Mouse (Mus musculus): ENCODE measurements around the gene Tmem156. TPM values are rescaled to one million over a fixed set of nuclear protein-coding genes. Genes with fewer than 3 reads are reported as not detected.

Tmem156 gene
- total and polyA plus RNA-seq, 3 experiments: 0.27 TPM; not detected in 2

GRCm38 (mm10) chr5:65073247-65073646, 18.7 kb downstream of the Tmem156 start:
- intact Hi-C loops (cut with DNase I): no loop called here
- no peaks in the 10 kb centered on the region for H3K36me3 ChIP-seq (ENCODE audit: control insufficient read depth, insufficient read depth, low read length)
- WGBS: 65% methylated on average over 4 of the region's 4 CpGs

DNA sequence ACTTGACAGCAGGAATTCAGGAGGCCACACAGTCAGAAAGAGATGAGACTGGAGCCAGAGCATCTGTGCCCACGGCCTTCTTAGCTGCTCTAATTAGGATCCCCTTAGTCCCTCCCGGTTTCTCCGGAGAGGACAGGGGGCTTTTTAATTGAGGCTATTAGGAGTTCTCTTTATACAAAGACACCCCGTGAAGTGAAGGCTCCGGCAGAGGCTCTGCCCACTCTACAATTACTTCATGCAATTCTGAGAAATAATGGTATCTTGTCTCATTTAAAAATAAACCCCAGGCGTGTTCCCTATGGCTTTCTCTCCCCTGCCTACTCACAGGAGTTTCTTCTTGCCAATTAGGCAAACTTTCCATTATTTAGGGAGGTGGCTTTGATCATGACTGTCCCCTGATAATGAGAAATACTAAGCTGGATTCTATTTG, 20.2 kb downstream of the Tmem156 start:
- H3K27me3 ChIP-seq (ENCODE audit: control insufficient read depth, insufficient read depth, low read length): no peaks in the 10 kb centered on the region
- no peaks in the 10 kb centered on the region for H3K36me3 ChIP-seq (ENCODE audit: control insufficient read depth, insufficient read depth, low read length)
- no peak overlapping the region for H3K27ac ChIP-seq
- intact Hi-C loops (cut with DNase I): no loop called here
- H3K79me2 ChIP-seq (replicated peaks; ENCODE audit: control insufficient read depth, insufficient read depth, low read length): no peaks in the 10 kb centered on the region
- H3K4me3 ChIP-seq: no peak overlapping the region
- DNase-seq: no peak
- no peak for TF ChIP-seq EP300 (IDR thresholded peaks at IDR 0.05; ENCODE audit: insufficient read depth, low read depth, low read length)
- no peak for TF ChIP-seq POLR2A (IDR thresholded peaks at IDR 0.05; ENCODE audit: insufficient read depth, low read depth, low read length)
- no peak for TF ChIP-seq CTCF (IDR thresholded peaks at IDR 0.05)
- no peak overlapping the region for H3K9ac ChIP-seq (ENCODE audit: low read depth, low read length)
- H3K4me1 ChIP-seq (ENCODE audit: control insufficient read depth, insufficient read depth, low read length): no peaks in the 10 kb centered on the region
- WGBS: 75% methylated on average over 6 of the region's 6 CpGs

More at GRCm38 (mm10) chr5:65073247-65073646, 18.7 kb downstream of the Tmem156 start:
- Histone ChIP-seq H3K4me1 (ENCODE audit: control insufficient read depth, insufficient read depth, low read length) (no peaks in the 10 kb centered on the region), H3K79me2 (replicated peaks; ENCODE audit: control insufficient read depth, insufficient read depth, low read length) (no peaks in the 10 kb centered on the region), H3K27me3 (ENCODE audit: control insufficient read depth, insufficient read depth, low read length) (no peaks in the 10 kb centered on the region), H3K27ac (no peak overlapping the region), H3K4me3 (no peak overlapping the region), H3K9ac (ENCODE audit: low read depth, low read length) (no peak overlapping the region)
- TF ChIP-seq POLR2A (IDR thresholded peaks at IDR 0.05; ENCODE audit: insufficient read depth, low read depth, low read length) (no peak), EP300 (IDR thresholded peaks at IDR 0.05; ENCODE audit: insufficient read depth, low read depth, low read length) (no peak), CTCF (IDR thresholded peaks at IDR 0.05) (no peak)
- DNase-seq: no peak

GRCm38 (mm10) chr5:65069872-65070271, 22.1 kb downstream of the Tmem156 start:
- Histone ChIP-seq H3K27me3 (ENCODE audit: control insufficient read depth, insufficient read depth, low read length) (no peaks in the 10 kb centered on the region), H3K36me3 (ENCODE audit: control insufficient read depth, insufficient read depth, low read length) (no peaks in the 10 kb centered on the region), H3K79me2 (replicated peaks; ENCODE audit: control insufficient read depth, insufficient read depth, low read length) (no peaks in the 10 kb centered on the region), H3K27ac (no peak overlapping the region), H3K4me1 (ENCODE audit: control insufficient read depth, insufficient read depth, low read length) (no peaks in the 10 kb centered on the region), H3K9ac (ENCODE audit: low read depth, low read length) (no peak overlapping the region), H3K4me3 (no peak overlapping the region)
- no peak for DNase-seq
- intact Hi-C loops (cut with DNase I): no loop called here
- 87% methylated on average over 11 of the region's 11 CpGs for WGBS
- TF ChIP-seq CTCF (IDR thresholded peaks at IDR 0.05) (no peak), POLR2A (IDR thresholded peaks at IDR 0.05; ENCODE audit: insufficient read depth, low read depth, low read length) (no peak), EP300 (IDR thresholded peaks at IDR 0.05; ENCODE audit: insufficient read depth, low read depth, low read length) (no peak)

- Histone ChIP-seq H3K27ac (no peak overlapping the region), H3K4me1 (ENCODE audit: control insufficient read depth, insufficient read depth, low read length) (no peaks in the 10 kb centered on the region), H3K9ac (ENCODE audit: low read depth, low read length) (no peak overlapping the region), H3K79me2 (replicated peaks; ENCODE audit: control insufficient read depth, insufficient read depth, low read length) (no peaks in the 10 kb centered on the region), H3K4me3 (no peak overlapping the region), H3K27me3 (ENCODE audit: control insufficient read depth, insufficient read depth, low read length) (no peaks in the 10 kb centered on the region), H3K36me3 (ENCODE audit: control insufficient read depth, insufficient read depth, low read length) (no peaks in the 10 kb centered on the region)
- WGBS: 91% methylated on average over 6 of the region's 6 CpGs
- intact Hi-C loops (cut with DNase I): no loop called here
- DNase-seq: no peak
- TF ChIP-seq CTCF (IDR thresholded peaks at IDR 0.05) (no peak), EP300 (IDR thresholded peaks at IDR 0.05; ENCODE audit: insufficient read depth, low read depth, low read length) (no peak), POLR2A (IDR thresholded peaks at IDR 0.05; ENCODE audit: insufficient read depth, low read depth, low read length) (no peak)
These were observed 23.8 kb downstream of the Tmem156 start for GRCm38 (mm10) chr5:65068166-65068565.

DNA sequence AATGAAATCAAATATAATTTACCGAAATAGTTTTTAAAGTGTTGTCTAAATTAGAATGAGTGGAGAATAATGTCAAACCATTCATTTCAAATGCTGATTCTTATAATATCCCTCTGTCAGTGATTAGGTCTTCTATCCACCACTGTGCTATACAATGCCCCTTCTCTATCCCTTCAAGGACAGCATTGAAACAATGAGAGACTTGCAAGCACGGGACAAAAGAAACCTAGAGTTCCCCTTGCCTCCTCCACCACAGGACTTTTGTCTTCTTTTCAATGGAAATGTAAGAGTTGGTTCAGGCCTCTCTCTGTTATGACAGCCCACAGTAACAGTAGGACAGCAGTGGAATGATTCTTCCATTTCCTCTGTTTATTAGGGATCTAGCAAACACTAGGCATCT, 28.7 kb downstream of the Tmem156 start:
- no peak overlapping the region for H3K27ac ChIP-seq
- WGBS: 74% methylated on average over 2 of the region's 2 CpGs
- intact Hi-C loops (cut with DNase I): no loop called here
- no peaks in the 10 kb centered on the region for H3K27me3 ChIP-seq (ENCODE audit: control insufficient read depth, insufficient read depth, low read length)
- H3K4me1 ChIP-seq (ENCODE audit: control insufficient read depth, insufficient read depth, low read length): no peaks in the 10 kb centered on the region
- H3K36me3 ChIP-seq (ENCODE audit: control insufficient read depth, insufficient read depth, low read length): no peaks in the 10 kb centered on the region
- no peak for DNase-seq
- H3K9ac ChIP-seq (ENCODE audit: low read depth, low read length): no peak overlapping the region
- no peak overlapping the region for H3K4me3 ChIP-seq
- TF ChIP-seq CTCF (IDR thresholded peaks at IDR 0.05) (no peak), EP300 (IDR thresholded peaks at IDR 0.05; ENCODE audit: insufficient read depth, low read depth, low read length) (no peak), POLR2A (IDR thresholded peaks at IDR 0.05; ENCODE audit: insufficient read depth, low read depth, low read length) (no peak)
- no peaks in the 10 kb centered on the region for H3K79me2 ChIP-seq (replicated peaks; ENCODE audit: control insufficient read depth, insufficient read depth, low read length)

- no peaks in the 10 kb centered on the region for H3K36me3 ChIP-seq (ENCODE audit: control insufficient read depth, insufficient read depth, low read length)
- H3K27ac ChIP-seq: no peak overlapping the region
- intact Hi-C loops (cut with DNase I): no loop called here
- no peak overlapping the region for H3K4me3 ChIP-seq
- H3K27me3 ChIP-seq (ENCODE audit: control insufficient read depth, insufficient read depth, low read length): no peaks in the 10 kb centered on the region
- no peaks in the 10 kb centered on the region for H3K79me2 ChIP-seq (replicated peaks; ENCODE audit: control insufficient read depth, insufficient read depth, low read length)
- DNase-seq: no peak
- no peaks in the 10 kb centered on the region; the same call in 1 of the 2 replicates for H3K4me1 ChIP-seq (ENCODE audit: control insufficient read depth, insufficient read depth, low read length)
- TF ChIP-seq EP300 (IDR thresholded peaks at IDR 0.05; ENCODE audit: insufficient read depth, low read depth, low read length) (no peak), POLR2A (IDR thresholded peaks at IDR 0.05; ENCODE audit: insufficient read depth, low read depth, low read length) (no peak), CTCF (IDR thresholded peaks at IDR 0.05) (no peak)
- no peak overlapping the region for H3K9ac ChIP-seq (ENCODE audit: low read depth, low read length)
- 88% methylated on average over 4 of the region's 4 CpGs for WGBS
These were observed 29.7 kb downstream of the Tmem156 start for GRCm38 (mm10) chr5:65062236-65062635.
